Mouse (Mus musculus) layer of hippocampus, postnatal 36 days (tissue): ENCODE data around the gene Papss1. TPM values are rescaled to one million over a fixed set of nuclear protein-coding genes. Genes with fewer than 3 reads are reported as not detected.

Experiments used
- DNase-seq, 2 experiments: peaks; one replicate each; pipeline ENCODE4 v3.0.0; 2022
- total RNA-seq, 2 experiments: library from RNA; stranded (reverse); gene quantifications; 2 replicates each; pipeline ENCODE4 v1.2.3; 2021

The Papss1 gene
- total RNA-seq, 2 experiments from 2014 or later, result 72.0 to 74.3 TPM

DNA sequence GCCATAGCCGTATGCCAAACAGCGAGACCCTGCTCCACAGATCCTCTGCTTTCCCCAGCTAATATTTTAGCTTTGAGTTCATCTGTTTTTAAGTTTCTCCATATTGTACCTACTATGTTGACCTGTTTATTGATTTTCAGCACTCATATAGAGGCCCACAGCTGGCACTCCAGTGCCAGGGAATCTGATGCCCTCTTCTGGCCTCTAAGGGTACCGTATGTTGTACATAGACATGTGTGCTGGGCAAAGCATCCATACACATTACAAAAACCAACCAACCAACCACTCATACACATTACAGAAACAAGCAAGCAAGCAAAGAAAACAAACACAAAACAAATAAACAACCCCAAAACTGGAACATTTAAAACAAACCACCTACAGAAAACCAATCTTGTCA lies 22.2 kb downstream of the Papss1 start:
- DNase-seq, result no peak

DNA sequence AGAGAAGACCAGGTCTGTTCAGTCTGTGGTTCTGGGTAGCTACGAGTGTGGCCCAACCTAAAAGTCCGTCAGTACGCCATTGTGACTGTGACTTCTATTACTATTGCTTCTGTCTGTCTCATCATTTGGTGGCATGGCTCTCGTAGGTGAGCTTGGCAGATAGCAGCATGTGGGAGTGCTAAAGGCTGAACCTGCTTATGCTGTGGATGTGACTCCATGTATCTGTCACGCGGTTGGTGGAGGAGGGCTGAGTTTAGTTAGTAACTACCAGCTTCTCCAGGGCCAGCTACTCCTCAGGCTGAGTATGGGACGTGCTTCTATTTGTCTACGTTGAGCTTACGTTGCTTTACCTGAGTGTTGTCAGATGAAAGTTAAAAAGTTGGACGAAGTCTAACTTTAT lies 23.4 kb downstream of the Papss1 start:
- DNase-seq, result no peak

DNA sequence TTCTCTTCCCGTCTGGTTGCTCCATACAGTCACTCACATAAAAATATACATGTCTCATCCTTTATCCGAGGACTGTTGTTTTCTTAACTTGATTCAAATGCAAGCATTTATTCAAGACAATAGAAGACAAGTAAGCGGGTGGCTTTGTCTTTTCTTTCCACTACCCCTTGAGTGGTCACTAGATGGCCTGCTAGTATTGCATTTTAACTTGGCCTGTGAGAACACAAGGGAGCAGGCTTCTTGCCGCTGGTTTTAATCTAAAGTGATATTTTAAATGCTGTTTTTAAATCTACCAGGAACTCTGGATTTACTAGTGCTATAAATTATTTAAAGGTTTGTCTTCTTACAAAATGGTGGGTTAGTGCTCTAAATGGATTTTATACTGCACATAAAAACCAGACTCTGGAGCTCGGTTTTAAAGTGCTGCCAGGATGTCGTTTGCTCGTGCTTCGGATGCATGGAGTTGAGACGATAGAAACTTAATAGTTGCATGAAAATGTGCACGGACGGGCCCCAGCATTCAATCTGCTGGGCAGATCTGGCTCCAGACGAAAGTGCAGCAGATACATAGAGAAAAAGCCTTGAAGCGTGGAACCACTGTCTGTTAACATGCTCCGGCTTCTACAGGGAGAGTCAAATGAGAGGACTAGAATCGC lies 28.7 kb downstream of the Papss1 start:
- no peak for DNase-seq

DNA sequence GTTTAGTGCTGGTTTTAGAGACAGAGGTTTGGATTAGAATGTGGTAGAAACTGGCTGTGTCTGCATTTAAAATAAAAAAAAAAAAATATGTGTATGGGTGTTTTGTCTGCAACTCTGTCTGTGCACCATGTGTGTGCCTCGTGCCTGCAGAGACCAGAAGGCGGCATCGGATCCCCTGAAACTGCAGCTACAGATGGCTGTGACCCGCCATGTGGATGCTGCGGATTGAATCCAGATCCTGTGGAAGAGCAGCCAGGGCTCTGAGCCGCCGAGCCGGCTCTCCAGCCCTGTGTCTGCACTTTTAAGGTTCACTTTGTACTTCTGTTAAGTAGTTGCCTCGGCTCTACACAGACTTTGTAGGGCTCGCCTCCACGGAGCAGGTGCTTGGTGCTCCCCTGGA lies 29.8 kb downstream of the Papss1 start:
- DNase-seq, result peak; percentile 49 to 62

DNA sequence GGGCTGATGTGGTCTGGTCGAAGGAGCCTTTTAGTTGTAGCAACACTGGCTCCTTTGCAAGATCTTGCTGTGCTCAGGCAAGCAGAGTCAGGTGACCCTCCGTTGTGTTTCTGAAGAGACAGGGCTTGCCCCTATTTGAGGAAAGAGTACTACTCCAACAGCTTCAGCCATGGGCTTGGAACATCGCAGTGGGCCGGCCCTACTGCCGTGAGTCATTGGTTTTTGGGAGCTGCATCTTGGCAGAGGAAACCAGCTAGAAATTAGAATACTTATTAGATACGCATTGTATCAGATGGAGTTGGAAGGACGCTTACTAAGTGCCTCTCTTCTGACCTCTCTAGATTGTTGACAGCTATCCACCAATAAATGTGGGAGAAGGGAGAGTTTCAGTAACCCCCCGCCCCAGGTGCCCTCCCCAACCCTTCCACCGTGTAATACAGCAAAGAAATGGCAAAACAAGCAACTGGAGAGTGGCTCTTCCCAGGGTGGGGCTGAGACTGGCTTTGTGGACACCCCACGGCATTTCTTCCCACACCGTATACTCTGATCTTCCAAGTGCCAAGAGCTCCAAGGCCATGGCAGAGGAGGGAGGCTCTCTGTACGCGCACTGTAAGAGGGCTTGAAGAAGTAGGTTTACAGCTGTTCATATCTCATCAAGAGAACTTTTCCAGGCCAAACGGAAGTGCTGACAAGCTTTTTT lies 31.1 kb downstream of the Papss1 start:
- DNase-seq, result no peak

DNA sequence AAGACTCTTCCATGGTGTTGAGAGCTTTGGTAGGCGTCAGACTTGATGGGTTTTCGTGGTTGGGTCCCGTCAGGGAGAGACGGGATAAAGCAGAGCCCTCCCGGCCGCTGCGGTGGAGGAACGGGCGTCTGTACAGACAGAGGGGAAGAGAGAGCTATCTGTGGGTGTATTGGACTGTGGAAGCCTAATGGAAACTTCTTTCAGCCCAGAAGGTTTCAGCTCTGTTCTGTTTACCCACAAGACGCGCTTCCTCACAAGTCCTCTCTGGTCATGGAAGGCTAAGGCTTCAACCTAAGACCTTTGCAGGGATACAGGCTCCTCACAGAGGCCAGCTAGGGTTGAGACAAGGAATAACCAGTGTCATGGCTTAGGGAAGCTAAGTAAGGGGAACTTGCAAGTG lies 36.2 kb downstream of the Papss1 start:
- no peak for DNase-seq

DNA sequence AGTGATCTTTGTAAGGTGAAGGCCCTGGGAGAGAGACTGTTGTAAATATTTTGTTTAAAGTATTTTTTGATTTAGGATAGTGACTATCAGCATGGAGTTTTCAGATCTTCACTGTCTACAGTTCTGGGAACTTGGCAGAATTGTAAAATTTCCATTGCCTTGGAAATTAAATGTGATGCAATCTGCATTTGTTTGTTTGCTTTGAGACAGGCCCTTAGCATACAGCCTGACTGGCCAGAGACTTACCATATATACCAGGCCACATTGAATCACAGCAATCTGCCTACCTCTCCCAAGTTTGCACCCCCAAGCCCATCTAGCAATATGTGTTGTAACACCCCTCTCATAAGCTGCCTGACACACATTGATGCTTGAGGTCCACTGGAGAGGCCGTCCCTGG lies 36.8 kb downstream of the Papss1 start:
- DNase-seq, result no peak

DNA sequence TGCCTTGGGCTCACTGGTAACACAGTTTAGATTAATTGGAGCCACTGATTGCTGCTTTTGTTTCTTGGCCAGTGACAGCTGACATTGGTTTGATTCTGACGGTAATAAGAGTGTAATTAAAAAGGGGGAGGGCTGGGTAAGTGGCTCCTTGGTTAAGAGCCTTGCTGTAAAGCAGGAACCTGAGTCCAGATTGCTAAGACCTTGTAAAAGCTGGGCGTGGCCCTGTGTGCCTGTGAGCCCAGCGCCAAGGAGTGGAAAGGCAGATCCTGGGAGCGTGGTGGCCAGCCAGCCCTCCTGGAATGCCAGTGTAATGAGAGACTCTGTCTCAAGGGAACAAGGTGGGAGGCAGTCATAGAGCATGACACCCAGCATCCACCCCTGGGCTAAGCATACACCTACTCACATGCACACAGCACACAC lies 38.4 kb downstream of the Papss1 start:
- no peak for DNase-seq

DNA sequence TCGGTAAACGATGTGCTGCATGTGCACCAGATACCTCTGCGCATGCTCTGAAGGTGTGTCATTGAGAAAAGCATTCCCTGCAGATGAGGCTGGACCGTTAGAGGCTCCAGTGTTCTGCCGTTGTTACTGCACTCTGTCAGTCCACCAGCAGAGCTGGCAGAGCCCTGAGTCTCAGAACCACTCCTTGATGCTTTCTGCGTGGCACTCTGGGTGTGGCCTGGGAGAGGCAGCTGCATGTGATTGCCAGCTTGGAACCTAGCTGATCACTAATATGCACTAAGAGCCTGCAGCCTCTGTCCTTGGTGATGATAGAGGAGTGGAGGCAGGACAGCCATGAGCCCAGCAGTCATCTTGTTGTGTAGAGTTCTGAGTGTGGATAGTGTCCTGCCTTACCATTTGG lies 43.5 kb downstream of the Papss1 start:
- no peak for DNase-seq

DNA sequence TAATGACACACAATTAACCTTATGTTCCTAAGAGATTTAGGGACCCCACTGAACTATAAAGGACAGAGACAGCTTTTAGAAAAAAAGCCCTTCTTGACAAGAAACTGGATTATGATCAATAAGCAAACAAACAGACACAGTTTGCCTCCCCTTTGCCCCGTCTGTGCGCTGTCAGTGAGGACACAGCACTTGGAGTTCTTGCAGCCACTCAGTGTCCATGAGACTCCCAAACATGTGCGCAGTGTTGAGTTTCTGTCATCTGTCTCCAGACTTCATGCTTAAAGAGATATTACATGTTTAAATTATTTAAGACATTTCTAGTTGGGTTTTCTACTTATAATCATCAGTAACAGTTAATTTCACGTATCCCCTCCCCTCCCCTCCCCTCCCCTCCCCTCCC lies 45.1 kb downstream of the Papss1 start:
- DNase-seq, result no peak

DNA sequence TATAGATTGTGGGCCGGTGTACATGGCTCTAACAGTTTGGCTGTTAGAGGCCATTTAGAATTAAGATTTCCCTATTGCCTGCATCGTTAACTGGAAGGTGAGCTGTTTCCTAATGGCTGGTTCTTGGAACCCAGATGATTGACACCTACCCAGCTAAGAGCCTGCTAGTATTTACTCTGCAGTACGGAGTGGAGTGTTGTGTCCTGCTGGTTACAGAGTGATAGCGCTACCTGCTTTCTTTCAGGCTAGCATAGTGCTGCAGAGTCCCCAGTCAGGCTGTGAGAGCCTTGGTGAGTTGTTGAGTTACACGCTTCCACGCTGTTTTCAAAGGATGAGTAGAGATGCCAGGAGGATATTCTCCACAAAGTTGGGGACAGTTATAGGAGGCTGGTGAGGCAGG lies 46.0 kb downstream of the Papss1 start:
- no peak for DNase-seq

DNA sequence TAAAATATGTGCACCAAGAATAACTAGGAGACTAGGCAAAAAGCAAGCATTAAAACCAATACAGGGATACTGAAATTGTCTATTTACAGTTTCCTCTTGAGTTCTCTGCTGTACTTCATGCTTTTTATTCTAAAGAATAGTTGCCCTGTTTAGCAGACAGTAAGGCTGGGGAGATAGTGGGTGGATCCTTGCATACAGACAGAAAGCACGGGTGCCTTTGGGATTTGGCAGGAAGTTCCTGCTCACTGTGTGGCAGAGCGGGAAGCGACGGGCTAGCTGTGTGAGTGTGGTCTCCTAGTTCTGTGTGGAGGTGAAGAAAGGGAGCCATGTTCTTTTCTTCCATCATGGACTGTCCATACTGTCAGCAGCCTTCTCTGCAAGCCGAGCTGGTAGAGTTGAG lies 48.3 kb downstream of the Papss1 start:
- DNase-seq, result no peak

DNA sequence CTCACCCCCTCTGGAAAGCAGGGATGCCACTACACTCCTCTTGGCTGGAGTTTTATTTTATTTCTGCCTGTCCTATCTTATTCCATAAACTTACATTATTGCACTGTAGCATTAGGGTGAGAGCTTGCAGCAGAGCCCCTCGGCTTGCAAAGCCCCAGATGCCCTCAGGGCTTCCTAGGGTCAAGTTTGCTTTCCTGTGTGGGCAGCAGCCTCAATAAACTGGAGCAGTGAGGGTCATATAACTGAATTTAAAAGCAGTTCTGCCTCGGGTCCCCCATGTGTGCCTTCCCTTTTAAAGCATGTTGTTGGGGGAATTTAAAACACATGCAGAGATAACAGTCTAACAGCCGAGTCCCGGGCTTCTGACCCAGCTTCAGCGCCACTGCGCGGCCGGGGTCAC lies 49.5 kb downstream of the Papss1 start:
- no peak for DNase-seq

DNA sequence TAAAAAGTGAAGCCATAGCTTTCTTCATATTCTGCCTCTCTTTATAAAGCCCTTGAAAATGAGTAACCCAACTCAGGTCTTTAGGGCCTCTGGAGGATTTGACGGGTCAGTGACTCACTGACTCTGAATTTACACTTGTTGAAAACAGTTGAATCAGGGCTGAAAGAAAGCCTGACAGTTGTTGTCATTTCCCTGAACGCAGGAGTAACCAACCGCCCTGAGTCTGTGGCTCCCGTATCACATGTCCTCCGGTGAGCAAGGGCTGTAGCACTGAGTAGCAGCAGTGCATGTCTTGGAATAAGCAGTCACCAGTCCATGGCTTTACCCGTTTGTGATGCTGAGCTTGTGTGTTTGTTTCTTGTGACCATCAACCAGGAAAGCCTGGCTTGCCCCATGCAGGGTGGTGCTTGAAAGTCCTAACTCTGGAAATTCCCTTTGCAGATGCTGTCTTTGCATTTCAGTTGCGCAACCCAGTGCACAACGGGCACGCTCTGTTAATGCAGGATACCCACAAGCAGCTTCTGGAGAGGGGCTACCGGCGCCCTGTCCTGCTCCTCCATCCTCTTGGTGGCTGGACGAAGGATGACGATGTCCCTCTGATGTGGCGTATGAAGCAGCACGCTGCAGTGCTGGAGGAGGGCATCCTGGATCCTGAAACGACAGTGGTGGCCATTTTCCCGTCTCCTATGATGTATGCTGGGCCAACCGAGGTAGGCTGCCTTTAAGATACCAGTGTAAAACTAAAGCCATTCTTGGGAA lies 54.2 kb downstream of the Papss1 start:
- no peak for DNase-seq

DNA sequence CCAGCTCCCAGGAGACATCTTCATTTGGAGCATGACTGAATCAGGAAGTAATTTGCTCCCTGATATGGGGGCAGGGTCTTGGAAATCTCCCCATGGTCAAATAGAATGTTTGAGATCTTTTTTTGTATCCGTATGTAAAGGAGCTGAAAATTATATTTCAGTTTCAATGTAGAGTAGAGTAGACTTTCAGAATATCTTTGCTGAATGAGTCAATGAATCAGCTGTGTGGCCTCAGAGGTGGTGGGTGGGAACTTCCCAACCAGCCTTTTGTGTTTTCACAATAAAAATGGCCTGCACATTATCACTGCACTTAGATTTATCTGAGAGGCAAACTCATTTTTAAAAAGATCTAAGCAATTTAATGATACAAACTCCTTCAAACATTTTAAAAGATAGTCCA lies 58.6 kb downstream of the Papss1 start:
- no peak for DNase-seq

DNA sequence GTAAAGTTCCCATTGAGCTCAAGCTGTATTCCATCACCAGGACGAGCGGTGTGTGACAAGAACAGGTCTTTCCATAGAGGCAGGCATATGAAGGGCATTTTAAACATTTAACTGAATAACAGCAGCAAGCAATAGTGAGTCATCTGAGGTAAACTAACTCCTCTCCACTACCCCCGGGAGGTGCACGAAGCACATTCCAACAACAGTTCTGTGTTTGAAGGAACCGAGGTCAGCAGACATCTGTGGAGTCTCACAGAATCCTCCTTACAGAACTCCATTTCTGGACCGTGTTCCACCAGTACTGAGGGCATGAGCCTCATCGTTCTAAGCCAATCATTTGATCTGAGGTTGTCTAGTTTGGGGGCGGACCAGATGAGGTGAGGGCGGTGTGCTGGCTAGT lies 59.5 kb downstream of the Papss1 start:
- DNase-seq, result no peak

DNA sequence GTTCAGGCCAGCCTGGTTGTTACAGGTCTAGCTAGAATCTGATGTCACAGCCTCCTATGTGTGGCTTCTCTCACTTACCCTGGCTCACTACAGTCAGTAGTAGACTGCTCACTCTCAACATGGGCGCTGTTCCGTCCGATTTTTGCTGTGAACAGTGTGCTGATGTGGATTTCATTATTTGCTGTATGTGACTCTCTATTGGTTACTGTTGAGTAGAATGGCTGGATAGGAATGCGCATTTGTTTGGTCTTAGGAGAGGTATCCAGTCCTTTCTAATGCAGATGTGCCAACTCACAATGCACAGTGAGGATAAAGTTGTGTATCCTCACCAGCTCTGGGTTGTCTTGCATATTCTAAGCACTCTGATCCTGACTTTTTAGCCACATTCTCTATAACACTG lies 62.9 kb downstream of the Papss1 start:
- no peak for DNase-seq

DNA sequence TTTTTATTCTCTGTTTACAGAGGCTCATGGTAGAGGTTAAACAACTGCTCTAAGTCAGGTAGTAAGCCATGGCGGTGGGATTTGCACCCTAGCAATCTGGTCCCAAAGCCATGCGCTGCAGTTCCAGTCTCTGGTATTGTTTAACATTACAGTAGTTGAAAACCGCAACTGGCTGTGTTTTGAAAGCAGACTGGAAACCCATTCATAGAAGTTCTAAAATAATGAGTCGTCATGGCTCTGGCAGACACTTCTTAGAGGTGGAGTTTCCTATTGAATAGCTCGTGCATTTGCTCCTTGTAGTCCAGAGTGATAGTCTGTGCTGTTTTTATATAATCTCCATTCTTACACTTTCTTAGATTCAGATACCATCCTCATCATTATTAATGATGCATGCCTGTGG lies 63.7 kb downstream of the Papss1 start:
- no peak for DNase-seq

DNA sequence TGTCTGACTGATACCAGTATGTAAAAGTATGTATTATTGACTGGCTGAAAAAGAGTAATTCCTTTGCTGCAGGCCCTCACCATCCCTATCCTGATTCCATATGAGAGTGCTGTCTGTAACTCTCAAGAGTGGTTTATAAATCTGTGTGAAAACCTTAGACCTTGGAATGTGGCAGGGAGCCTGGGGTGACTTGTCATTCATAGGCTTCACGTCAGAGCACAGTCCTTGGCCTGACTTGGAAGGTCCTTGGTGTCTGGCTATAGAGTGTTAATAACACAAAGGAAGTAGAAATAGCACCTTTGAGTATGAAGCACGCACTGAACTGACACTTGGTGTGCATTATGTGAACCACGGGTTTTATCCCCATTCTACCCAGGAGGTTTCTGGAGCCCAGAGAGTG lies 64.4 kb downstream of the Papss1 start:
- DNase-seq, result no peak

DNA sequence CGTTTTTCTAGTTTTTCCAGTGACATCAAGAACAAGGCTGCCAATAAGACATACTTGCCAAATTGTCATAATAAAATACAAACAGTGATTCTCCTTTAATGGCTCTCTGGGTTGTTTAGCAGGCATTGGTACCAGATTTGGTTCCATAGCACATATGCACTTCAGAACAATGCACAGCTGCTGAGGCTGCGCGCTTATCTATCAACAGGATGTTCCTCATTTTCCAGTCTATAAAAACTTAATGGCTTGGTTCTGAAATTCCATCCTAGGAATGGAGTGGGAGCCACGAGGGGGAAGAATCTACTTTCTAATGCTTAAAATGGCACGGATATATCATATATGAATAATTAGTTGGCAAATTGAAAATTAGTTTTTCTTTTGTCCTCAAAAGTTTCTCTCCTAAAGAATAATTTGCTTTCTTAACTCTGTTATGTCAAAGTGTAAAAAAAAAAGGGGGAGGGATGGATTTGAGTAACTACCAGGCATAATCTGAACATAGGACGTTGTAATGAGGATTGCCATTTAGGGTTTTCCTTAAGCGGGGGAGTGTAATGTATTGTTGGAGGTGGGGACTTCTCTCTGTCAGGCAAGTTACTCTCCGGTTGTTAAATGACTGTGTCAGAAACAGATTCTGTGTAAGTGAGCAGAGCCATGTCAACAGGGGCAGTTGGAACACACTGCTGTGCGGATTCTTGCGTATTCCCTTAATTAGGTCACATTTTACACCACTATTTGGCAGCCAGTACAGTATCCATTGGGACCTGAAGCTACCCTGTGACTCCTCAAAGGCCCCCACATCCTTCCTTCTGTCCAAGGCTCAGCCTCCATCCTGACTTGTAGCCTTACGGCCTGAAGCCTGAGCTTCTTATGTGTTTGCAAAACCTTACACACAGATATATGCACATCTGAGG lies 66.1 kb downstream of the Papss1 start:
- DNase-seq, result no peak

DNA sequence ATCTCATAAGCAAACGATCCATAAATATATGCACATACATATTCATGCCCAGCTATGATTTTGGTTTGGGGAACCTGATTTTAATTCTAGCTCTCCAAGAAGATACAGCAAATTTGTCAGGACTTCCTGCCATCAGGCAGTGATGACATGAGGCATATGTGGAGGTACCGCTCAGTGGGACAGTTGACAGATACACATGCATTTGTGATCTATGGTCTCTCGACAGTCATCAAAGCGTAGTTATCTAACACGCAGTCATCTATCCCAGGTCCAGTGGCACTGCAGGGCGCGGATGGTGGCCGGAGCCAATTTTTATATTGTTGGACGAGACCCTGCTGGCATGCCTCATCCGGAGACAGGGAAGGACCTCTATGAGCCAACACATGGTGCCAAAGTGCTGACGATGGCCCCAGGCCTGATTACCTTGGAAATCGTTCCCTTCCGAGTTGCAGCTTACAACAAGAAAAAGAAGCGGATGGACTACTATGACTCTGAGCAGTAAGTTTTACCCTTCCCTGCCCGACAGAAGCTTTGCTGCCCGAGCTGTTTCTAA lies 66.8 kb downstream of the Papss1 start:
- DNase-seq, result no peak

DNA sequence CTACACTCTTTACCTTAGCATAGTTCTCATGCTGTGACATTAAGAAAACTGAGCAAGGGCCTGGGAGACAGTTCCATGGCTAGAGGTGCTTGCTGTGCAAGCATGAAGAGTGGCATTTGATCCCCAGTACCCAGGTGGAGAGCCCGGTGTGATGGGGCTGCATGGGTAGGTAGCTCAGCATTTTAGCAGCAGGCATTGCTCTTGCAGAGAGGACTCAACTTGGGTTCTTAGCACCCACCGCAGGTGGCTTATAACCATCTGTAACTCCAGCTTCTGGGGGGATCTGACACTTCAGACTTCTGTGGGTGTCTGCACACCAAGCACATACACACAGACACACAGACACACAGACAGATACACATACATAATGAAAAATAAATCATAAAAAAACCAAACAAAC lies 69.5 kb downstream of the Papss1 start:
- no peak for DNase-seq
